Mouse (Mus musculus): ENCODE measurements around the gene Nlrp6. TPM values are rescaled to one million over a fixed set of nuclear protein-coding genes. Genes with fewer than 3 reads are reported as not detected.
A peak's percentile ranks its signal among the peaks of the same experiment; 100 is the strongest.

Nlrp6 gene
- polyA plus RNA-seq, 1 experiment: not detected

- Histone ChIP-seq H3K9me3 (replicated peaks; ENCODE audit: control insufficient read depth, insufficient read depth, low read length, poor library complexity, severe bottlenecking) (no peaks in the 10 kb centered on the region), H3K27me3 (ENCODE audit: control insufficient read depth, insufficient read depth, low read length, poor library complexity, severe bottlenecking) (no peaks in the 10 kb centered on the region), H3K4me3 (ENCODE audit: low read depth, low read length) (no peak overlapping the region), H3K9ac (ENCODE audit: low read depth, poor library complexity, severe bottlenecking) (no peak overlapping the region), H3K4me1 (ENCODE audit: control insufficient read depth, insufficient read depth, low read length) (peaks cover 2% of the 10 kb centered on the region), H3K27ac (ENCODE audit: insufficient read depth, low read length) (peak overlapping the region; percentile 88), H3K36me3 (ENCODE audit: control insufficient read depth, insufficient read depth, low read length, poor library complexity, severe bottlenecking) (no peaks in the 10 kb centered on the region)
- peak; percentile 52 for TF ChIP-seq CTCF (IDR thresholded peaks at IDR 0.05; ENCODE audit: low read depth, low read length)
- no peak for TF ChIP-seq POLR2A (IDR thresholded peaks at IDR 0.05; ENCODE audit: insufficient read depth, low read length)
These were observed 17.7 kb downstream of the Nlrp6 start for GRCm38 (mm10) chr7:140938436-140938835.

- Histone ChIP-seq H3K27me3 (ENCODE audit: control insufficient read depth, insufficient read depth, low read length, poor library complexity, severe bottlenecking) (no peaks in the 10 kb centered on the region), H3K36me3 (ENCODE audit: control insufficient read depth, insufficient read depth, low read length, poor library complexity, severe bottlenecking) (no peaks in the 10 kb centered on the region), H3K9ac (ENCODE audit: low read depth, poor library complexity, severe bottlenecking) (no peak overlapping the region), H3K4me3 (ENCODE audit: low read depth, low read length) (no peak overlapping the region), H3K27ac (ENCODE audit: insufficient read depth, low read length) (peak overlapping the region; percentile 88), H3K9me3 (replicated peaks; ENCODE audit: control insufficient read depth, insufficient read depth, low read length, poor library complexity, severe bottlenecking) (no peaks in the 10 kb centered on the region), H3K4me1 (ENCODE audit: control insufficient read depth, insufficient read depth, low read length) (peaks cover 2% of the 10 kb centered on the region)
- TF ChIP-seq CTCF (IDR thresholded peaks at IDR 0.05; ENCODE audit: low read depth, low read length): no peak
These were observed 18.2 kb downstream of the Nlrp6 start for GRCm38 (mm10) chr7:140938896-140939295.

GRCm38 (mm10) chr7:140939669-140940171 lies 19.0 kb downstream of the Nlrp6 start:
- H3K36me3 ChIP-seq (ENCODE audit: control insufficient read depth, insufficient read depth, low read length, poor library complexity, severe bottlenecking): no peaks in the 10 kb centered on the region
- peaks cover 2% of the 10 kb centered on the region for H3K4me1 ChIP-seq (ENCODE audit: control insufficient read depth, insufficient read depth, low read length)
- TF ChIP-seq CTCF (IDR thresholded peaks at IDR 0.05; ENCODE audit: low read depth, low read length): no peak
- 0 out of 2 replicates have a peak overlapping the region, but pooled peaks have one; percentile 40 for H3K9ac ChIP-seq (ENCODE audit: low read depth, poor library complexity, severe bottlenecking)
- H3K27ac ChIP-seq (ENCODE audit: insufficient read depth, low read length): peak overlapping the region; percentile 88
- H3K27me3 ChIP-seq (ENCODE audit: control insufficient read depth, insufficient read depth, low read length, poor library complexity, severe bottlenecking): no peaks in the 10 kb centered on the region
- H3K4me3 ChIP-seq (ENCODE audit: low read depth, low read length): no peak overlapping the region
- no peaks in the 10 kb centered on the region for H3K9me3 ChIP-seq (replicated peaks; ENCODE audit: control insufficient read depth, insufficient read depth, low read length, poor library complexity, severe bottlenecking)

GRCm38 (mm10) chr7:140941222-140942051 lies 20.7 kb downstream of the Nlrp6 start, which contains the start of gene Pgghg:
TSS of gene Pgghg (plus strand) at chr7:140941391.
- Histone ChIP-seq H3K9ac (ENCODE audit: low read depth, poor library complexity, severe bottlenecking) (peak within 1 kb of the TSS; percentile 80), H3K4me1 (ENCODE audit: control insufficient read depth, insufficient read depth, low read length) (peaks cover 2% of the 10 kb centered on the region)

GRCm38 (mm10) chr7:140942341-140942740 lies 21.6 kb downstream of the Nlrp6 start:
- Histone ChIP-seq H3K4me3 (ENCODE audit: low read depth, low read length) (peak overlapping the region; percentile 94), H3K27ac (ENCODE audit: insufficient read depth, low read length) (peak overlapping the region; percentile 71; the same call in 1 of the 2 replicates), H3K9me3 (replicated peaks; ENCODE audit: control insufficient read depth, insufficient read depth, low read length, poor library complexity, severe bottlenecking) (no peaks in the 10 kb centered on the region), H3K27me3 (ENCODE audit: control insufficient read depth, insufficient read depth, low read length, poor library complexity, severe bottlenecking) (no peaks in the 10 kb centered on the region), H3K4me1 (ENCODE audit: control insufficient read depth, insufficient read depth, low read length) (peaks cover 2% of the 10 kb centered on the region), H3K9ac (ENCODE audit: low read depth, poor library complexity, severe bottlenecking) (peak overlapping the region; percentile 80), H3K36me3 (ENCODE audit: control insufficient read depth, insufficient read depth, low read length, poor library complexity, severe bottlenecking) (no peaks in the 10 kb centered on the region; the same call in 1 of the 2 replicates)
- no peak for TF ChIP-seq CTCF (IDR thresholded peaks at IDR 0.05; ENCODE audit: low read depth, low read length)
- no peak for TF ChIP-seq POLR2A (IDR thresholded peaks at IDR 0.05; ENCODE audit: insufficient read depth, low read length)
- no peak for TF ChIP-seq EP300 (IDR thresholded peaks at IDR 0.05; ENCODE audit: insufficient read depth, low read depth, low read length)

More at GRCm38 (mm10) chr7:140941222-140942051, 20.7 kb downstream of the Nlrp6 start, which contains the start of gene Pgghg:
- no peaks in the 10 kb centered on the region for H3K36me3 ChIP-seq (ENCODE audit: control insufficient read depth, insufficient read depth, low read length, poor library complexity, severe bottlenecking)
- peak within 1 kb of the TSS; percentile 84 for H3K27ac ChIP-seq (ENCODE audit: insufficient read depth, low read length)
- TF ChIP-seq POLR2A (IDR thresholded peaks at IDR 0.05; ENCODE audit: insufficient read depth, low read length) (no peak), EP300 (IDR thresholded peaks at IDR 0.05; ENCODE audit: insufficient read depth, low read depth, low read length) (0 out of 2 replicates have a peak, but pooled peaks have one; percentile 35), CTCF (IDR thresholded peaks at IDR 0.05; ENCODE audit: low read depth, low read length) (peak; percentile 65)
- peak within 1 kb of the TSS; percentile 94 for H3K4me3 ChIP-seq (ENCODE audit: low read depth, low read length)
- no peaks in the 10 kb centered on the region for H3K9me3 ChIP-seq (replicated peaks; ENCODE audit: control insufficient read depth, insufficient read depth, low read length, poor library complexity, severe bottlenecking)
- H3K27me3 ChIP-seq (ENCODE audit: control insufficient read depth, insufficient read depth, low read length, poor library complexity, severe bottlenecking): no peaks in the 10 kb centered on the region

- TF ChIP-seq CTCF (IDR thresholded peaks at IDR 0.05; ENCODE audit: low read depth, low read length) (no peak), POLR2A (IDR thresholded peaks at IDR 0.05; ENCODE audit: insufficient read depth, low read length) (no peak), EP300 (IDR thresholded peaks at IDR 0.05; ENCODE audit: insufficient read depth, low read depth, low read length) (no peak)
These were observed 22.1 kb downstream of the Nlrp6 start for GRCm38 (mm10) chr7:140942811-140943210.

More at GRCm38 (mm10) chr7:140942811-140943210, 22.1 kb downstream of the Nlrp6 start:
- Histone ChIP-seq H3K4me1 (ENCODE audit: control insufficient read depth, insufficient read depth, low read length) (peaks cover 2% of the 10 kb centered on the region), H3K27ac (ENCODE audit: insufficient read depth, low read length) (no peak overlapping the region), H3K9ac (ENCODE audit: low read depth, poor library complexity, severe bottlenecking) (no peak overlapping the region), H3K4me3 (ENCODE audit: low read depth, low read length) (no peak overlapping the region), H3K9me3 (replicated peaks; ENCODE audit: control insufficient read depth, insufficient read depth, low read length, poor library complexity, severe bottlenecking) (no peaks in the 10 kb centered on the region), H3K27me3 (ENCODE audit: control insufficient read depth, insufficient read depth, low read length, poor library complexity, severe bottlenecking) (no peaks in the 10 kb centered on the region), H3K36me3 (ENCODE audit: control insufficient read depth, insufficient read depth, low read length, poor library complexity, severe bottlenecking) (no peaks in the 10 kb centered on the region; the same call in 1 of the 2 replicates)
